Mouse (Mus musculus) intestine, postnatal 0 days (tissue): ENCODE data around the gene Dlg2. TPM values are rescaled to one million over a fixed set of nuclear protein-coding genes. Genes with fewer than 3 reads are reported as not detected.

Experiments
- ATAC-seq: fragments of 200-750 bp; cut with Nextera tagmentation; 2 replicates; pipeline ENCODE4 v1.8.0; 2017; ENCODE audit warnings: mild to moderate bottlenecking, moderate TSS enrichment, moderate library complexity
- H3K27ac ChIP-seq: fragments of 300-500 bp; sonication (generic); 2 replicates; pipeline ENCODE4 v1.5.1; 2014; ENCODE audit warnings: mild to moderate bottlenecking, low read depth, low read length, moderate library complexity
- H3K27me3 ChIP-seq: fragments of 300-500 bp; sonication (generic); replicated peaks from 2 replicates; pipeline ENCODE4 v1.6.1; 2014; ENCODE audit warnings: low read length, mixed read lengths; ENCODE audit not compliant: control insufficient read depth, insufficient read depth
- H3K36me3 ChIP-seq: fragments of 300-500 bp; sonication (generic); 2 replicates; pipeline ENCODE4 v1.6.1; 2014; ENCODE audit warnings: mild to moderate bottlenecking, moderate library complexity; ENCODE audit not compliant: control insufficient read depth, insufficient read depth
- H3K4me1 ChIP-seq: fragments of 300-500 bp; sonication (generic); replicated peaks from 2 replicates; pipeline ENCODE4 v1.6.1; 2014; ENCODE audit warnings: antibody characterized with exemption, low read length, mixed read lengths; ENCODE audit not compliant: control insufficient read depth, insufficient read depth
- H3K4me2 ChIP-seq: fragments of 300-500 bp; sonication (generic); replicated peaks from 2 replicates; pipeline ENCODE4 v1.6.1; 2014; ENCODE audit warnings: low read depth, mild to moderate bottlenecking, moderate library complexity
- H3K4me3 ChIP-seq: fragments of 300-500 bp; sonication (generic); 2 replicates; pipeline ENCODE4 v1.5.1; 2014; ENCODE audit warnings: low read depth, low read length
- H3K9ac ChIP-seq: fragments of 300-500 bp; sonication (generic); 2 replicates; pipeline ENCODE4 v1.6.1; 2014; ENCODE audit warnings: mild to moderate bottlenecking, low read depth, low read length
- H3K9me3 ChIP-seq: fragments of 300-500 bp; sonication (generic); 2 replicates; pipeline ENCODE4 v1.6.1; 2016; ENCODE audit warnings: mixed run types; ENCODE audit not compliant: control insufficient read depth
- CTCF ChIP-seq: sonication (generic); IDR thresholded peaks from 2 replicates; pipeline ENCODE4 v1.5.1; 2016; ENCODE audit warnings: low read depth, mild to moderate bottlenecking, control low read depth, antibody characterized with exemption, moderate library complexity
- WGBS: fragments of 180-500 bp; shearing (Covaris S2); extraction: QIAGEN DNeasy Blood & Tissue Kit; methylation state at CpG from one replicate; pipeline ENCODE4 v1.1.7; 2014; 5-methylcytosine and 5-hydroxymethylcytosine counted together
- polyA plus RNA-seq: library from polyadenylated mRNA; unstranded; fragments of >200 nt; fragmentation: Nextera tagmentation; extraction: Ambion mirVana; gene quantifications from 2 replicates; pipeline ENCODE4 v1.2.1, GENCODE M21; 2015

The Dlg2 gene
- polyA plus RNA-seq, 1 experiment from 2014 or later, result 1.1 TPM

GRCm38 (mm10) chr7:90940726-90941125, 464.3 kb downstream of the Dlg2 start:
- H3K9me3 ChIP-seq, result no peaks in the 10 kb centered on the region
- no peaks in the 10 kb centered on the region for H3K36me3 ChIP-seq
- ATAC-seq, result no peak
- H3K4me3 ChIP-seq, result no peak overlapping the region
- no peak overlapping the region for H3K27ac ChIP-seq
- no peaks in the 10 kb centered on the region for H3K4me1 ChIP-seq
- H3K27me3 ChIP-seq, result no peaks in the 10 kb centered on the region
- no peak overlapping the region for H3K9ac ChIP-seq
- no peak for TF ChIP-seq CTCF
- no peak overlapping the region for H3K4me2 ChIP-seq
- WGBS, result 82% methylated on average over 5 of the region's 5 CpGs

DNA sequence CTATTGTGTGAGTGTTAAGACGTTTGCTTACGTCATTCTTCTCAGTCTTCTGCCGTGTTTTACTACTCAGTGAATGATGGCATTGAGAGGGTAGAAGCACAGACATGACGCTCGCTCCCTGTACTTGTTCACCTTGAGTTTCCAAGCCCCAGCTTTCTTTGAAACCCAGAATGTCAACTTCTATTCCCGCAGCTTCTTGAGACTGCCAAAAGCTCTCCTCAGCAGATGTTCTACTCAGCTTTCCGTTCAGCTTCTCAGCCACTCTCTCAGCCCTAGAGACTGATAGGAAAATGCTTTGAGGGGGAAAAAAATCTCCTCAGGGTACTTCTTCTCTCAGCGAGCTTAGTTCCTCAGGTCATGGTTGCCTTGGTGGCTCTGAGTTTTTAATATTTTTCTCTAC, 470.6 kb downstream of the Dlg2 start:
- no peaks in the 10 kb centered on the region for H3K36me3 ChIP-seq
- no peaks in the 10 kb centered on the region for H3K4me1 ChIP-seq
- WGBS, result 58% methylated on average over 8 of the region's 8 CpGs
- no peak overlapping the region for H3K4me3 ChIP-seq
- H3K27me3 ChIP-seq, result no peaks in the 10 kb centered on the region
- no peak for TF ChIP-seq CTCF
- ATAC-seq, result no peak
- H3K27ac ChIP-seq, result no peak overlapping the region
- H3K4me2 ChIP-seq, result no peak overlapping the region
- no peaks in the 10 kb centered on the region for H3K9me3 ChIP-seq
- H3K9ac ChIP-seq, result no peak overlapping the region

DNA sequence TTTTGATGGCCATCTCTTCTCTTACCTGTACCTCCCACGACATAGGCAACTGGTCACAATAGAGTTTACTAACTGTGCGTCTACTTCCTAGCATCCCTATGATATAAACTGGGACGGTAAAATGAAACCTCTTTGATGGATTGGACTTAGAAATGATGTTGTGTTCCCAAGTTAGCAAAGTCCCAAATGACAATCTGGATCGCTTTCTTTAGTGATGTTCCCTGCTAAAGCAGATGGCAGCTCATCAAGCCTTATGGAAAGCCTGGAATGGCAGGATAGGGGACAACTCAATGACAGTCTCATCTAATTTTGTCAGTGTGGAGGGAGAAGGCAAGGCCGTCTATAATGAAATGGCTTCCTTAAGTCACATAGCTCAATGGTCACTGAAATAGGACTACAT, 472.7 kb downstream of the Dlg2 start:
- Histone ChIP-seq H3K36me3 (no peaks in the 10 kb centered on the region), H3K4me2 (no peak overlapping the region), H3K9me3 (no peaks in the 10 kb centered on the region), H3K4me3 (no peak overlapping the region), H3K9ac (no peak overlapping the region), H3K4me1 (no peaks in the 10 kb centered on the region), H3K27me3 (no peaks in the 10 kb centered on the region), H3K27ac (no peak overlapping the region)
- no peak for TF ChIP-seq CTCF
- 91% methylated on average over 5 of the region's 5 CpGs for WGBS
- no peak for ATAC-seq

GRCm38 (mm10) chr7:90977241-90977640, 500.8 kb downstream of the Dlg2 start:
- TF ChIP-seq CTCF, result no peak
- no peaks in the 10 kb centered on the region for H3K36me3 ChIP-seq

DNA sequence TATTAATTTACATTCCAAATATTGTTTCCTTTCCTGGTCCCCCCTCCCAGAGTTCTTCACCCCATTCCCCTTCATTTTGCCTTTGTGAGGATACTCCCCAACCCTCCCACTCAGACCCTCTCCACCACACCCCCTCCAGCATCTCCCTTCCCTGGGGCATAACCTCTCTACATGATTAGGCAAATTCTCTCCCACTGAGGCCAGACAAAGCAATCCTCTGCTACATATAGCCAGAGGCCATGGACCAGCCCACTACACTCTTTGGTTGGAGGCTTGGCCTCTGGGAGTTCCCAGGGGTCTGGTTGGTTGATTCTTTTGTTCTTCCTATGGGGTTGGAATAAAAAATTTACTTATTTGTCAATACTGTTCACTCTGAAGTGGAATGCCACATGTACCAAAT, 505.6 kb downstream of the Dlg2 start:
- Histone ChIP-seq H3K36me3 (no peaks in the 10 kb centered on the region), H3K27me3 (no peaks in the 10 kb centered on the region), H3K27ac (no peak overlapping the region), H3K4me2 (no peak overlapping the region), H3K9ac (no peak overlapping the region), H3K9me3 (no peaks in the 10 kb centered on the region), H3K4me3 (no peak overlapping the region), H3K4me1 (no peaks in the 10 kb centered on the region)
- TF ChIP-seq CTCF, result no peak
- ATAC-seq, result no peak

More at GRCm38 (mm10) chr7:90977241-90977640, 500.8 kb downstream of the Dlg2 start:
- no peak for ATAC-seq
- Histone ChIP-seq H3K4me2 (no peak overlapping the region), H3K4me3 (no peak overlapping the region), H3K27ac (no peak overlapping the region), H3K27me3 (no peaks in the 10 kb centered on the region), H3K9ac (no peak overlapping the region), H3K9me3 (no peaks in the 10 kb centered on the region), H3K4me1 (no peaks in the 10 kb centered on the region)

GRCm38 (mm10) chr7:91010655-91011054, 534.2 kb downstream of the Dlg2 start:
- WGBS, result 52% methylated on average over 2 of the region's 2 CpGs
- ATAC-seq, result no peak

More at GRCm38 (mm10) chr7:91010655-91011054, 534.2 kb downstream of the Dlg2 start:
- Histone ChIP-seq H3K9ac (no peak overlapping the region), H3K9me3 (no peaks in the 10 kb centered on the region), H3K4me3 (no peak overlapping the region), H3K27me3 (no peaks in the 10 kb centered on the region), H3K4me1 (no peaks in the 10 kb centered on the region), H3K4me2 (no peak overlapping the region), H3K36me3 (no peaks in the 10 kb centered on the region), H3K27ac (no peak overlapping the region)
- TF ChIP-seq CTCF, result no peak
